Mouse (Mus musculus): ENCODE results near the gene Olfr434.
A peak's percentile ranks its signal among the peaks of the same experiment; 100 is the strongest.
"Not testable (repeated sequence)": the region's sequence is repeated elsewhere in the genome, so short reads cannot be mapped to it uniquely, and the experiment has no call there.

Olfr434 gene

DNA sequence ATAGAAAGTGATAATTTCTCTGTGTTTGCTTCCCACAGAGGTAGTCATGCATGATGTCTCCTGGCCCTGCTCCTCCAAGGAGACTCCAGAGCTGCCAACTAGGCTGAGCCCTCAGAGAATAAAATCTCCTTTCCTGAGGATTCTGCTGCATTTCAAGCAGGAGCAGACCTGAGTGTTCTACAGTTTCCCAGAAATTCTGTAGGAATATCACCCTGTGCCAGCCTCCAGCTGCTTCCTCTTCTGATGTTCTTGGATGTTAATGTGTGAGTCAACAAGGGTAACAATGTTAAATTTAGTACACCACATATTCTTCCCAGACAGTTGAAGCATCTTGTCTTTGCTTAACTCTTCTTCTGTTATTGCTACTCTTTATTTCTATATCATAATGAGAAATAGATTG lies at the start of gene Olfr434:
TSS of gene Olfr434 (plus strand) at position 149 of the 400 bp plus-strand sequence.
- DNase-seq (ENCODE audit: low read depth, low spot score), result not testable (repeated sequence)

DNA sequence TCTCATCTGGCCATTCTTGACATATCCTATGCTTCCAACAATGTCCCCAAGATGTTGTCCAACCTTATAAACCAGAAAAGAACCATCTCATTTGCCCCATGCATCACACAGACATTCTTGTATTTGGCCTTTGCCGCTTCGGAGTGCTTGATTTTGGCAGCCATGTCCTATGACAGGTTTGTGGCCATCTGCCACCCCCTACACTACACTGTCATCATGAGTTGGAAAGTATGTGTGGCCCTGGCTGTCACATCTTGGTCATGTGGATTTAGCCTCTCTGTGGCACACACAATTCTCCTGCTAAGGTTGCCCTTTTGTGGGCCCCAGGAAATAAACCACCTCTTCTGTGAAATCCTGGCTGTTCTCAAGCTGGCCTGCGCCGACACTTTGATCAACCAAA lies 45.6 kb upstream of the Olfr434 start:
- no peak for DNase-seq (ENCODE audit: low read depth, low spot score)

DNA sequence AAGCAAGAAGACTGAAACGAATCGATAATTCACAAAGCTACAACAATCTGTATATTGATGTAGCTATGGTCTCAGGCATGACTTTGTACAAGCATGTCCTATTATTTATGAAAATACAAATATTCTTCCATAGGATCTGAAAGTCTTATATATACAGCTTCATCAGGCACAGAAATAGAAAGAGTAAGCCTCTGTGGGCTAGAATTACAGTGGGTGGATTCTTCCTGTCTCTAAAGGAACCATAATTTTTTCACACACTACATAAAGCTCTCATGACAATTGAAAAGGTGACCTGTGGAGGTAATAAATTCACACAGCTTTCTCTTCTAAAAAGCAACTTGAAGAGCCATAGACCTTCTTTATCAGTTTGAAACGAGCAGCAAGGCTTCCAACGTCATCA lies 41.0 kb upstream of the Olfr434 start, which contains the start of gene Olfr13:
TSS of gene Olfr13 (plus strand) at position 301 of the 400 bp plus-strand sequence.
- DNase-seq (ENCODE audit: low read depth, low spot score), result no peak

DNA sequence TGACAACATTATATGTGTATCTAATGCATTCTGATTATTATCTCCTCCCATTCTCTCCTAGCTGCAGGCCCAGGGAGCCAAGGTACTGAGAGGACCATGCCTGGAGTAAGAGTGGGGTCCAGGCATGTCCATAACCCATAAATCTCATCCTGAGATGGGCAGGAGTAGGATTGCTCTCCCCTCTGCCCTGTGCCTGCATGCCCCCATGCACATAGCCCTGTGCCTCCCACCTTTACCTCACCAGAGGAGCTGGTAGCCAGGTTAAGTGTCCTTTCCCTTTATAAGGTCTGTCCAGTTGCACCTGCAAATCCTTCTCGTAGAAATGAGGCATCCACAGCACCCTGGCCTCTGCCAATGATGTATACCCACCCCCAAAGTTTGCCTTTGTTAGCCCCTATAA lies 34.7 kb upstream of the Olfr434 start:
- no peak for DNase-seq (ENCODE audit: low read depth, low spot score)

DNA sequence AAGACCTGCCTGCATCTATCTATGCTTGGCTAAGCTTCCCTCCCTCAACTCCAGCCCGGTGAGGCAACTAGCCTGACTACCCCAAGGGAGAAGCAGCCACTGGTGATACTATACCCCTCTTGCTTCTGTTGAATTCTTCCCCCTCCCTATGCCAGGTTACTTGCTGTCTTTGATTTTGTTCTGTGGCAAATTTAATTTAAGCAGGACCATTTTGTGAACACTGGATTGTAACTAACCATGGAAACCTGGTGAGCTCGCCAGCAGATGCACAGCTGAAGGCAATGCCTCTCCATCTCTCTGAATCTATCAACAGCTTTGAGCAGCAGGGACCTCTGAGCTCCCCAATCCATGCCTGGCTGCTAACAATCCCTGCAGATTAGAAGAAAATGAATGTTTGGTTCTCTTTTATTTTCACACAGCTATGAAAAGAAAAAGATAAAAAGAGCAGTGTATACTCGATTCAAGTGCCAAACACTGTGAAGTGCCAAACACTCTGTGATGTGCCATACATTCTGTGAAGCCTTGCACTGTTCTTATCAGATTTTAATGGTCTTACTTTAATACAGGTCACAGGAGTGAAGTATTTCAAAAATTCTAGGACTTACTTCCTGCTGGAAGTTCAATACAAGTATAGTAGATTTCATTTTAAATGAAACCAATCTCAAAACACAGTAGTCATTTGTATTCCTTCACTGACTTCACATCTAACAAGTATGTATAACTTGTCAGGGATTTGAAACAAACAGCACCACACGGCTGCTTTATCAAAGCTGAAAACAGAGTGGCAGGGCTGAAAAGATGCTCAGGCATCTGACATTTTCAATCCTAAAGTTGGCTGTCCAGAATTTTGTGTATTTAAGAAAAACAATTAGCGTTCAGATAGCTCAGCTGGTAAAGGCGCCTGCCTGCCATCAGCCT lies 34.0 kb upstream of the Olfr434 start:
- no peak for DNase-seq (ENCODE audit: low read depth, low spot score)

DNA sequence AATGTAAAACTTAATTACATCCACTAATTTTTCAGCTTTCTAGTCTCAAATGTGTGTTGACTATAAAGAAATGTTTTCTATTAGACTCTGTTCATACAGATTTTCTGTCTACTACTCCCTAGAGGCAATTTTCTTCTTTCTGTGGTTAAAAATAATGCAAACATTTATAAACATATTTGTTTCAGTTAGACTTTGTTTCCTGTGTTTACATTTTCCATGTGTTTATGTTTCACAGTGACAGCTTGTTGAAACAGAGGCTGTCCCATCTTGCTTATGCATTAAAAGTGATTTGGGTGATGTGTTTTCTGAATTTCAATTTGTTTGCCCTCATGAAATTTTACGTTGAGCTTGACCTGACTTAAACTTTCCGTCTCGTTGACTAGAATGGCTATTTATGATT lies 21.8 kb upstream of the Olfr434 start:
- no peak for DNase-seq (ENCODE audit: low read depth, low spot score)

DNA sequence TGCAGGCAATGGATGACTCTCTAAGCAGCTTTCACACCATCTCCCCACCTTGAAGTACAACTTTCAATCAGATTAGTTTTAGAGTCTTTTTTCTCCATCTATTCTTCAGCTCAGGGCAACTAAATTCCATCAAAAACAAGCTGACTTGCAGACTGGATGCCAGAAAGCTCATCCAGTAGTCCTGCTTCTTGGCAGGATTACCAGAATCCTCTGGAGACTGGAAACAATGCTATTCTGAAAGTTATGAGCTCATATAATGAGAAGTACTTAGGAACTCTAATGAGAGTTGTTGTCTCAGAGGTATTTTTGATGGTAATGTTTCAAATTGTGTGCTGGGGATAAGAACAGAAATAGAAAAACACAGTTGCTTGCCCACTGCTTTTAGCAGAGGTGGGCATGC lies 16.0 kb upstream of the Olfr434 start, which contains the start of gene Olfr435:
TSS of gene Olfr435 (plus strand) at position 366 of the 400 bp plus-strand sequence.
- no peak for DNase-seq (ENCODE audit: low read depth, low spot score)

DNA sequence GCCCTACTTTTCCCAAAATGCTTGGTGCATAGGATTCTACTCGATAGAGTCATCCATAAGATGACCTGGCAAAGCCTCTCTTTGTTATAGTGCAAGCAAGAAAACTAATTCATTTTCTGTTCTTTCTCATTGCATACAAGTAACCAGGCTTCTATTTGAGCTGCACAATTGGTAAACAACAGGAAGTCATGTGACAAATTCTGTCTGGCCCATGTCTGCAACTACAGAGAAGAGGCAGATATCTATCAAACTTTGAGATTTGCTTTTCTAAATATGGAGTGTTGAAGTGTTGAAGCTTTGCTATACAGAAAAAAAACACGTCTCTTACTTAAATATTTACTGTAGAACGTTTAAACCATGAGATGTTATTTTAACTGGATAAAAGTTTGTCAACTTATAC lies 14.7 kb upstream of the Olfr434 start:
- DNase-seq (ENCODE audit: low read depth, low spot score), result no peak

DNA sequence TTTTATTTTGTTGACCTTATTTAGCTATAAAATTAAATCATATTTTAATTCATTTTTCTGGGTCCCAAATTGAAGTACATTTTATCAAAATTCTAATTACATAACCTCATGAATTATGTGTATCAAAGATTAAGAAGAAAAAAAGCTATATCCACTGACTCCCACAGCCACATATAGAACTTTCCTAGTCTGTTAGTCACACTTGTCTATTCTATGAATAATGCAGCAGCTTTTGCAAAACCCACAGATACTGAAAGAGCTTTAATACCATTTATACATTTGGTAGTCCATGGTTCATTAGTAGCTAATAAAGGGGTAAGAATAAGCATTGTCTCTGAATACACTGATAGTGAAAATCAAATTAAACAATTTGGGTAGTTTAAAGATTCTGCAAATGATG lies 10.0 kb upstream of the Olfr434 start:
- no peak for DNase-seq (ENCODE audit: low read depth, low spot score)

DNA sequence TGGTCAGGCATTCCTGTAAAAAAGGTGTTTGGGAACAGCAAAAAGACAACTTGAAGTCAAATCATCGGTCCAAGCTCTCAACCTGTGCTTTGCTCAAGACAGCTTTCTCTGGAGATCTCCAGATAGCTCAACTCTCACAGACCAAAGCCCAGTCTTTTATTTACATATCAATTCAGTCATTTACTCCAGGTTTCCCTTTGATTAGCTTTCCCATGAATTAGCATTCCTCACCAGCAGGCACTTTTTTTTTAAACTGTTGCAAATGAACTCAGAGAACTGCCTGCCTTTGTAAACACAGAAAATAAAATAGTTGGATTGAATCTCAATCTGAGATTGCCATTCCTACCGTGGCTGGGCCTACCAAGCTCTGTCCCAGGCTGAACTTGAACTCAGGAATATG lies 7.5 kb upstream of the Olfr434 start:
- DNase-seq (ENCODE audit: low read depth, low spot score), result no peak

DNA sequence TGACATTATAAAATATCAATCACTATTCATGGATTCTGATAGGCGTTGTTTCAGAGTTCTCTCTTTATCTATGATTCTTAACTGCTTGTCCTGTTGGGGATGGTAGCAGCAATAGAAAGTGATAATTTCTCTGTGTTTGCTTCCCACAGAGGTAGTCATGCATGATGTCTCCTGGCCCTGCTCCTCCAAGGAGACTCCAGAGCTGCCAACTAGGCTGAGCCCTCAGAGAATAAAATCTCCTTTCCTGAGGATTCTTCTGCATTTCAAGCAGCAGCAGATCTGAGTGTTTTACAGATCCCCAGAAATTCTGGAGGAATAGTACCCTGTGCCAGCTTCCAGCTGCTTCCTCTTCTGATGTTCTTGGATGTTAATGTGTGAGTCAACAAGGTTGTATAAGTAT lies 18.4 kb downstream of the Olfr434 start, which contains the start of gene Olfr47:
TSS of gene Olfr47 (plus strand) at position 275 of the 400 bp plus-strand sequence.
- DNase-seq (ENCODE audit: low read depth, low spot score), result not testable (repeated sequence)

DNA sequence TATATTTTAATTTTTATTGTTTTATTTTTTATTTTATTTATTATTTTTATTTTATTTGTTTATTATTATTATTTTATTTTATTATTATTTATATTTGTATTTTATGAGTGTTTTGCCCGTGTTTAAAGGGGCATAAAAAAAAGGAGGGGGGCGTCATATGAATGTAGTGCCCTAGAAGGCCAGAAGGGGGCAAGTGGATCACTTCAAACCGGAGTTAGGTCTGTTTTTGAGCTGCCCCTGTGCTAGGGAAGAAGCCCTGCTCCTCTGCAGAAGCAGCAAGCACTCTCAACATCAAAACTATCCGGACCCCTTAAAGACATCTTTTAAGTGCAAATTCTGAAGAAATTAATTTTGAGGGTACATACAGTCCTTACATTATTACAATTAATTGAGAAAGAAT lies 29.2 kb downstream of the Olfr434 start:
- DNase-seq (ENCODE audit: low read depth, low spot score), result peak; percentile 58

DNA sequence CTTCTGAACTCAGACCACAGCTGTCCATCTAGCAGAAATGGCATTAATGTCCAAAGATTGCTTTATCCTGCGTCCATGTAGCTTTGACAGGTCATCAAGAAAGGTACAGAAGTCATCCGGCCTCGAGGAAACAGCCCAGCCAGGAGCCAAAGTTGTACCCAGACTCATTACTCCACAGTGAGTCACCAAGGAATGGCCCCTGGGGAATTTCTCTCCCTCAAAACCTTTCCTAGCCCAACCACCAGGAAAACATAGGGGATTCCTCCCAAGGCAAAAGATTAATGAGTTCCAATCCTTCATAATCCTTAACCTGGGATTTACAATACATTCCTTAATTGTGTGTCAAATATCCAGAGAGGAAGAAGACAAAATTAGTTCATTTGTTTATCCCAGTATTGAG lies 34.6 kb downstream of the Olfr434 start:
- DNase-seq (ENCODE audit: low read depth, low spot score), result no peak

DNA sequence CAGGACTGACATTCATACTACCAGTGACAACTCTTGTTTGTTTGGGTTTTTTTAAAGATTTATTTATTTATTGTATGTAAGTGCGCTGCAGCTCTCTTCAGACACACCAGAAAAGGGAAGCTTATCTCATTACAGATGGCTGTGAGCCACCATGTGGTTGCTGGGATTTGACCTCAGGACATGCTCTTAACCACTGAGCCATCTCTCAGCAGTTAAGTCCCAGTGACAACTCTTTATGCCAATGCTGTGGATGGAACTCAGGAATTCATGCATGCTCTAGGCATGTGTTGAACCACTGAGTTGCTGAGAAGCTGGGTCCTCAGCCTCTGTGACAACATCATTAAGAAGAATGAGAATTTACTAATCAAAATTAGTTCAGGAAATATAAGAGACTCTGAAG lies 40.2 kb downstream of the Olfr434 start:
- DNase-seq (ENCODE audit: low read depth, low spot score), result no peak

DNA sequence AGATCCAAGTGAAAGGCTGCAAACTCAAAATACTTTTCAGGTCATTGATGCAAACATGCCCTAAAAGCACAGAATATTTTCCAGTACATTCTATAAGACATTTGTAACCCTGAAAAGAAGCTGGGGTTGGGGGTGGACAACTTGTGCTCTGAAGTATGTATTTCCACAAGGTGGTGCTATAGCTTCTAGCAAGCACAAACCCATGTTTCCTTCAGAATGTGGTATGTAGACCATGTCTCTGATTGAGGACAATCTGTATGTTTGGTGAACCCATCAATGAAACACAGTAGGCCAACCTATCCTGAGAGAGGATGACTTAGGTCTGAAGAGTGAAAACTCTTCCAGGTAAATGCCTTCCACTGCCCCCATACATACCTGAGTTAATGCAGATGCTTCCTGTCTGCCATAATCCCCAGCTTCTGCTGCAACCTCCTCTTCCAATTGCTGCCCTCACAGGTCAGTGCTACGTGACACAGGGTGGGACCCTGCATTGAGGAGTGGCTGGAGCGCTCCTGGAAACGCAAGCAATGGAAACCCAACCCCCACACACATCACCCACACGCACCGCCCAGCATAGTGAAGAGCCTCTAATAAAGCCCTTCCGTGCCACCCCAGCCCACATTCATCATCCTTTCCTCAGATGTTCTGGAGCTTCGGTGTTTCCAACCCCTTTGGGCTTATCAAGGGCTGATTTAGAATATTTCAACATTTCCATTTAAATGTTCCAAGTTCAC lies 41.5 kb downstream of the Olfr434 start:
- peak; percentile 6 for DNase-seq (ENCODE audit: low read depth, low spot score)

DNA sequence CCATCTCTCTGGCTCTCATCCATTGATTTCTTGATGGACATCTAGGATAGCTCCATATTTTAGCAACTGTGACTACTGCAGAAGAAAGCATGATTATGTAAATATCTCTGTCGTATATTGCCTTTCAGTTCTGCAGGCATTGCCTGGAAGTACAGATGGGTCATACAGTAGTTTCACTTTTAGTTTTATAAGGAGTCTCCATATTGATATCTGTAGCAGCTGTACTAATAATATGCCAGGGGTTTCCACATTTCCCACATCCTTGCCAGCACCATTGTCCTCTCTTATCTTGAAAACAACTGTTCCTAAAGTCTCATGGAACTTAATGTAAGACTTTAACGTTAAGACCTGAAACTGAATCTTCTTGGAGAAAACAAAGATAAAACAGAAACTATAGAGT lies 47.9 kb downstream of the Olfr434 start:
- DNase-seq (ENCODE audit: low read depth, low spot score), result no peak

DNA sequence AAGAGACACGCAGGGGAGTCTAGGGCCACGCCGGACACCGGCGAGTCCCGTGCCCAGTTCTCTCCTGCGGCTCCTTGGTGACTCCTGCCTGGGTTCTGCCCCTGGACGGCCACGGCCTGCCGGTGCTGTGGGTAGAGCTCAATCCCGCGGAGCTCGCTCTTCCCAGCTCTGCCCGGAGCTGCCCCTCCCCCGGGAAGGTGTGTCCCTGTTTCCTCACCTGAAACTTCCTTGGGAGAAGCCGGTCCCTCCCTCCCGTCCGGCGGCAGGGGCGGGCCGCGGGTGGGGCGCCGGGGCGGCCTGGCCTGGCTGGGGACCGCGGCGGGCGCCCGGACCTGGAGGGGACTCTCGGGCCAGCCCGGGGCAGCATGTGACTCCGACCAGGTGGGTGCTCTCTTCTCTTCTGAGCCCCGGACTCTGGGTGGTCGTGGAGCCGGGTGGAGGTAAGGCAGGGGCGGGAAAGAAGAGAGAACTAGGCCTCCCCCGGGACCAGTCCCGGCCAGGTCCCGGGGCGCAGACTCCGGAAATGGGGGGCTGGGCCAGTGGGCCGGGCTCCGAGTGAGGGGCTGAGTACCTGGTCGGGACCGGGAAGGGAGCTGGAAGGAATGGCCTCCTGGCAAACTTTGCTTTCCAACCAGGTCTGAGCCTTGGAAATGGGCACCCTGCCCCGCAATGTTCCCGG lies 52.7 kb downstream of the Olfr434 start, which contains the start of gene Arhgef5:
TSS of gene Arhgef5 (plus strand) at position 220 of the 679 bp plus-strand sequence.
- DNase-seq (ENCODE audit: low read depth, low spot score), result peak; percentile 16

DNA sequence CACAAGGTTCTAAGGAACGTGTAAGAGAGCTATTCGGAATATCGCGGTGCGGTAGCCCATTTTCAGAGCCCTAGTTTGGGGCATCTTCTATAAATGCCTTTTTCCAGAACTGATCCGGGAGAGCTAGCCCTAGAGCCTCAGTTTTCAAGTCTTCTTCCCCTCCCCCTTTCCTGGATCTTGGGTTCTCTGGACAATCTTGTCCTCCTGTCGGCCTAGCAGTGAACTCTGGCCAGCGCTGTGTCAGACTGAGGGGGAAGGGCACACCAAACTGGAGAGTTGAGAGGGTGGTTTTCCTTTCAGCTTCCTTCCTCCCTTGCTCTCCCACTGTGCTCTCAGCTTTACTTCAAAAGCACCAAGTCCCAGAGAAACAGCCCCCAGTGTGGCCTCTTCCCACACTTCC lies 53.5 kb downstream of the Olfr434 start:
- DNase-seq (ENCODE audit: low read depth, low spot score), result peak; percentile 37
